Mouse (Mus musculus) right cerebral cortex, adult 2 months (tissue): Measurements from ENCODE around the gene Nos3.

ENCODE experiments used
- DNase-seq, 2 experiments: peaks; one replicate each; pipeline ENCODE4 v3.0.0; 2021 to 2022; ENCODE audit warnings: low spot score in 2 of 2

Gene Nos3

GRCm38 (mm10) chr5:24399686-24400085 lies 35.1 kb downstream of the Nos3 start:
- DNase-seq, result no peak

GRCm38 (mm10) chr5:24400362-24400761 lies 35.8 kb downstream of the Nos3 start:
- DNase-seq, result no peak

GRCm38 (mm10) chr5:24400911-24401605 lies 36.4 kb downstream of the Nos3 start:
- DNase-seq, result no peak

GRCm38 (mm10) chr5:24401969-24402368 lies 37.4 kb downstream of the Nos3 start:
- DNase-seq, result no peak

- DNase-seq, result no peak
These were observed 40.2 kb downstream of the Nos3 start for GRCm38 (mm10) chr5:24404594-24405360.

- no peak for DNase-seq
These were observed 40.8 kb downstream of the Nos3 start for GRCm38 (mm10) chr5:24405389-24405876.

- no peak for DNase-seq
These were observed 44.0 kb downstream of the Nos3 start for GRCm38 (mm10) chr5:24408651-24409050.

GRCm38 (mm10) chr5:24409466-24409865 lies 44.9 kb downstream of the Nos3 start:
- DNase-seq, result no peak

GRCm38 (mm10) chr5:24412063-24412462 lies 47.5 kb downstream of the Nos3 start:
- DNase-seq, result no peak

GRCm38 (mm10) chr5:24413042-24413693 lies 48.6 kb downstream of the Nos3 start, which contains the start of gene Asic3:
TSS of gene Asic3 (plus strand) at chr5:24413392.
- DNase-seq, result no peak

GRCm38 (mm10) chr5:24413938-24414337 lies 49.3 kb downstream of the Nos3 start:
- no peak for DNase-seq

- peak; percentile 66 to 75 for DNase-seq
These were observed 51.7 kb downstream of the Nos3 start for GRCm38 (mm10) chr5:24416222-24416736.

GRCm38 (mm10) chr5:24417587-24417986 lies 53.0 kb downstream of the Nos3 start:
- no peak for DNase-seq

GRCm38 (mm10) chr5:24420381-24420780 lies 55.8 kb downstream of the Nos3 start:
- no peak for DNase-seq

- peak; percentile 99 to 100 for DNase-seq
These were observed 58.8 kb downstream of the Nos3 start, which contains the start of the genes Cdk5 and Slc4a2 for GRCm38 (mm10) chr5:24423129-24424003. TSS of gene Cdk5 (minus strand) at chr5:24423530. TSS of gene Slc4a2 (plus strand) at chr5:24423837.

- peak in 1 of 2 experiments; percentile 30 for DNase-seq
These were observed 59.6 kb downstream of the Nos3 start for GRCm38 (mm10) chr5:24424004-24424781.

GRCm38 (mm10) chr5:24424861-24425411 lies 60.3 kb downstream of the Nos3 start:
- DNase-seq, result peak; percentile 51 to 71

GRCm38 (mm10) chr5:24425421-24426036 lies 60.9 kb downstream of the Nos3 start:
- DNase-seq, result peak in 1 of 2 experiments; percentile 29

GRCm38 (mm10) chr5:24426037-24426432 lies 61.4 kb downstream of the Nos3 start:
- DNase-seq, result no peak
